Mouse (Mus musculus): Measurements from ENCODE around the gene Gm5475.
A peak's percentile ranks its signal among the peaks of the same experiment; 100 is the strongest.
"Not testable (repeated sequence)": the region's sequence is repeated elsewhere in the genome, so short reads cannot be mapped to it uniquely, and the experiment has no call there.

Gene Gm5475

GRCm38 (mm10) chr15:100421758-100422197 lies at the start of gene Gm5475:
Gene Gm5475 (plus strand): TSS chr15:100422147.
- not testable (repeated sequence) for DNase-seq

GRCm38 (mm10) chr15:100375066-100375465 lies 46.9 kb upstream of the Gm5475 start:
- DNase-seq, result peak; percentile 20 to 39

DNA sequence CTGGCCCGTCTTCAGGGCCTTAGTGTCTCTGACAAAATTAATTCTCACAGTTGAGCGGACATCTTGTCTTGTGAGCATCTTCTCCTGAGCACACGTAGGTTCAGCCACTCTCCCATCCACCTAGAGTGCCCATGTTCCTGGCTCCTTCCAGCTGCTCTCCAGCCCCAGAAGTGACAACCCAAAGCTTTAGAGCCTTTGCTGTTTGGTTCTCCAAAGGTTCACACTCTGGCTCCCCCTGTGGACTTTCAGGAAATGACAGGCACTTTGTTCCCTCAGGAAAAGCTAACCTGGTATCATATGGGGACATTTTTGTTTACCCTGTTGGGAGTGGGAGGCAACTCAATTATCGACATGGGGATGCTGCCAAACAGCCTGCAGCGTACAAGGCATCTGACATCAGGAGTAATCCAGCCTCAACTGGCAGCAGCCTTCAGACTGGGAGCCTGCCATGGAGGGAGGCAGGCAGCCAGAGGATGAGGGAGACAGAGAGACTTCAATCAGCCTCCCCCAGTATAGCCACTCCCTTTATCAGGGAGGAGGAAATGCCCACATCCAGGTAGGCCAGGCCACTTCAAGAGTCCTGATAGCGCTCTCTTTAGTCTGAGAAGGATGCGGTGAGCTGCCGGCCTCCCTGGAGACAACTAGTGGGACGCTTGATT lies 44.0 kb upstream of the Gm5475 start:
- DNase-seq, result not testable (repeated sequence)

GRCm38 (mm10) chr15:100379658-100380057 lies 42.3 kb upstream of the Gm5475 start:
- DNase-seq, result no peak

GRCm38 (mm10) chr15:100380104-100380503 lies 41.8 kb upstream of the Gm5475 start:
- DNase-seq, result no peak

DNA sequence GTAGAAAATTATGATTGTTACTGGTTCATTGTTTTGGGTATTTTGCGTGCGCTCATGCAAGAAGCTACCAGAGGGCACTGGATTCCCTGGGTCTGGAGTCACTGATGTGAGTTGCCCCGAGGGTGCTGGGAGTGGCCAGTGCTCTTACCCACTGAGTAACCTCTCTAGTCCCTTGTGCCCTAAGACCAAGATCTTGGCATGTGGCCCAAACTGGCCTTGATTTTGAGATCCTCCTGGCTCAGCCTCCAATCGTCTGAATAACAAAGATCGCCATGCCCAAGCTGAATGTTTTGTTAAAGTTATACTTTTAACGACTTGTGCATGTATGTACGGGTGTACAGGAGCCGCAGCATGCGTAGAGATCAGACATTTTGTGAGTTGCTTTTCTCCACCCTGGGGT lies 36.2 kb upstream of the Gm5475 start:
- no peak for DNase-seq

DNA sequence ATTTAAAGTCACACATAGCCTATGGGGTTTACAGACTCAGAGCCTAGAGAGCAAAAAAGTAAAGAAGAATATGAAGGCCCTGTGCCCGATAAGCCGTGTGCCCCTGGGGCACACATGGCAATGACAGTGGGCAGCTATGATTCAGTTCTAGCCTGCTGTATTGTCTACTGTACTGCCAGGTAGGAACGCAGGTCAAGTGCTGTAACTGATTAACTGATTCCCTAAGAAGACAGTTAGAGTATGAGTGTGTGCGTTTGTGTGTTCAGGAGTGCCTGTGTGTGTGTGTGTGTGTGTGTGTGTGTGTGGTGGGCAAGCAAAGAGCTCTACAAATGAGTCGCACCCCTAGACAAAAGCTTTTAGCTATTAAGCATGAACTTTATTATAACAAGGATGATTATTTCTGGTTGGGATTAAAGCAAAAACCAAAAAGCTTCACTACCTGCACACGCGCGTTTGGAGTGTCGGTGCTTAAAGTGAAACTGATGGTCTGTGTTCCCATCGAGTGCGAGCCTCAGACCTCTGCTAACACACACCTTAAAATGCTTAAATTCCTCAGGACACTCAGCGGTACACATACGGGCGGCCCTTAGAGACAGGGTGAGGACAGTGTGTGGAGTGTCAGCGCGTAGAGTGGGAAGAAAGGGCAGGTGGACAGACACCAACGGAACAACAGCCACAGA lies 34.3 kb upstream of the Gm5475 start:
- DNase-seq, result no peak

DNA sequence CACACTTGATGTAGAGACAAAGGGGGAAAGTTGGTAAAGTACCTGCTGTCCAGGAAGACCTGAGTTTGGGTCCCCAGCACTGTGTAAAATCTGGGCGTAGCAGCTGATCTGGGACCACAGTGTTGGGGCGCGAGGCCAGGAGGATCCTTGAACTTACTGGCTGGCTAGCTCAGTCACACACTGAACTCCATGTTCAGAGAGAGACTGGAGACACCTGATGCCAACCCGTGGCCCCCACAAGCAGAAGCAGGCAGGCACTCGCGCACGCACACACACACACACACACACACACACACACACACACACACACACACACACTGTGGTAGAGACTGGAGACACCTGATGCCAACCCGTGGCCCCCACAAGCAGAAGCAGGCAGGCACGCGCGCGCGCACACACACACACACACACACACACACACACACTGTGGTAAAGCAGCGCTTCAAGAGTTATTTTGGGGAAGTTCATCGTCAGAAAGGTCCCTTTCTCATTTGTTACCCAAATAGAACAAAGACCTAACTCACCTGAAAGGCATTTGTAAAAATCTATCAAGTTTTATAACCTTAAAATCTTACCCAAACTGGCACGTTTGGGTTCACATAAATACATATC lies 33.6 kb upstream of the Gm5475 start:
- DNase-seq, result peak; percentile 11 to 39

- no peak for DNase-seq
Observed at GRCm38 (mm10) chr15:100388886-100389285, 33.1 kb upstream of the Gm5475 start.

GRCm38 (mm10) chr15:100391066-100391465 lies 30.9 kb upstream of the Gm5475 start:
- no peak for DNase-seq

DNA sequence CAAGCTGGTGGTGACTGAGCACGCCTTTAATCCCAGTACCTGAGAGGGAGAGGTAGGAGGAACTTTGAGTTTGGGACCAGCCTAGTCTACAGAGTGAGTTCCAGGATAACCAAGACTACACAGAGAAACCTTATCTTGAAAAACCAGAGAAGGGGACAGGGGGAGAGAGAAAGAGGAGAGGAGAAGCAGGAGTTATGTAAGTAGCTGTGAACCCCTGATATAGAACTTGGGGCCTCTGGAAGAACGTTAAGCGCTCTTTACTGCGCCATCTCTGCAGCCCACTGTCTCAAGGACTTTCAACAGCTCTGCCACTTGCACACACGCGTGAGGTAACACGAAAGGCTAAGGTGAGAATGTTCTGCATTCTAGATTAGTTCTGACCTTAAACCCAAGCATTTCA lies 30.3 kb upstream of the Gm5475 start:
- DNase-seq, result no peak

GRCm38 (mm10) chr15:100393016-100393415 lies 28.9 kb upstream of the Gm5475 start:
- DNase-seq, result no peak

DNA sequence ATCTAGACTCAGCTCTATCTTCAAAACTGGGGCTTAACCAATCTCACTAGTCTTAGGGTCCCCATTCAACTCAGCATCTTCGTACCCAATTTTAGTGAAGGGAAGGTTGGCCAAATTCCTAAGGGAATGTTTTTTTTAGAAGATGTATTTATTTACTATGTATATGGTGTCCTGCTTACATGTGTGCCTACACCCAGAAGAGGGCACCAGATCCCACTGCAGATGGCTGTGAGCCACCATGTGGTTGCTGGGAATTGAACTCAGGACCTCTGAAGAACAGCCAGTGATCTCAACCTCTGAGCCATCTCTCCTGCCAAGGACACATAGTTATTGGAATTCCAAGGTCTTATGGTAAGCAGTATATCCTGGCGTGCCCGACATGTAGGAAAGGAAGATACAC lies 26.4 kb upstream of the Gm5475 start:
- DNase-seq, result no peak

DNA sequence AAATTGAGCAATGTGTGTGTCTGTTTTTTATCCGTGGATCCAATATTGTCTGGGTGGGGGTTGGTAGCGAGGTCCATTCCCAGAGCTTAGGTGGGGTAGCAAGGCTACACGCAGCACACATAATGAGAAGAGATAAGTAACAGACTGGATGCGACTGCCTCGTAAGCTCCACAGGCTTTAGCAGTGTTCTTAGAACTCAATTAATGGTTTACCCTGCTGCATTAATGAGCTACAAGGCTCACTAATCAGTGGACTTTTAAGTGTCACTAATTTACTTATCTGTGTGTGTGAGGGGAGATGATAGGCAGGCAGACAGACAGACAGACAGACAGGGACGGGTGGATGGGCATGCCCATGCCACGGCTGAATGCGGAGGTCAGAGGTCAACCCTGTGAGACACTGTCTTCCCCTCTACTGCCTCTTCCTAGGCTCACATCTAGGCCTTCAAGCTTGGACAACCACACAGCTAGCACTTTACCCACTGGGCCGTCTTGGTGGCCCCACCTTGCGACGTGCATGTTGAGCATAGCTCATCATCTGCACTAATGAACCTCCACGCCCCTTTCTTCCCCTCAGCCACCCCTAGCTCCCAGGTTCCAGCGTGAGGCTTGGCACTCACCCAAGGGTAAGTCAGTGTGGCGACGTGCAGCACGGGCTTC lies 21.2 kb upstream of the Gm5475 start:
- no peak for DNase-seq

- no peak for DNase-seq
Observed at GRCm38 (mm10) chr15:100401811-100402210, 20.1 kb upstream of the Gm5475 start.

- DNase-seq, result no peak
Observed at GRCm38 (mm10) chr15:100402347-100402746, 19.6 kb upstream of the Gm5475 start.

DNA sequence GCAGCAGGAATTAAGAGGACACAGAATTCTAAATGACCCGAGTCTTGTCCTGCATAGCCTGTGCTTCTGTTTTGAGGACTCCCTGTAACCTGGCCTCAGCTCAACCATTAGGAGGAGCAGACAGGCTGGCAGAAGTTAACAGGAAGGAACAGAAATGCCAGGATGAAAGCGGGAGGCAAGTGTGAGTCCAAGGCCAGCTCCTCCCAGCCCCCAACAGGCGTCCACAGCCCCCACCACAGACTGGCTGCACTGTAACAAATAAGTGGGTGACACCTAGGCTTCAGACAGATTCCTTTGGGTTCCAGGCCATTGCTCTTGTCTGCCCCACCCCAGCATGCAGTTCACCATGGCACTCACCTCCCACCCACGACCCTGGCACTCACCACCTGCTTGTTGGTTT lies 19.1 kb upstream of the Gm5475 start:
- no peak for DNase-seq

GRCm38 (mm10) chr15:100403318-100404000 lies 18.5 kb upstream of the Gm5475 start:
- no peak for DNase-seq

- DNase-seq, result no peak
Observed at GRCm38 (mm10) chr15:100406088-100406487, 15.9 kb upstream of the Gm5475 start.

DNA sequence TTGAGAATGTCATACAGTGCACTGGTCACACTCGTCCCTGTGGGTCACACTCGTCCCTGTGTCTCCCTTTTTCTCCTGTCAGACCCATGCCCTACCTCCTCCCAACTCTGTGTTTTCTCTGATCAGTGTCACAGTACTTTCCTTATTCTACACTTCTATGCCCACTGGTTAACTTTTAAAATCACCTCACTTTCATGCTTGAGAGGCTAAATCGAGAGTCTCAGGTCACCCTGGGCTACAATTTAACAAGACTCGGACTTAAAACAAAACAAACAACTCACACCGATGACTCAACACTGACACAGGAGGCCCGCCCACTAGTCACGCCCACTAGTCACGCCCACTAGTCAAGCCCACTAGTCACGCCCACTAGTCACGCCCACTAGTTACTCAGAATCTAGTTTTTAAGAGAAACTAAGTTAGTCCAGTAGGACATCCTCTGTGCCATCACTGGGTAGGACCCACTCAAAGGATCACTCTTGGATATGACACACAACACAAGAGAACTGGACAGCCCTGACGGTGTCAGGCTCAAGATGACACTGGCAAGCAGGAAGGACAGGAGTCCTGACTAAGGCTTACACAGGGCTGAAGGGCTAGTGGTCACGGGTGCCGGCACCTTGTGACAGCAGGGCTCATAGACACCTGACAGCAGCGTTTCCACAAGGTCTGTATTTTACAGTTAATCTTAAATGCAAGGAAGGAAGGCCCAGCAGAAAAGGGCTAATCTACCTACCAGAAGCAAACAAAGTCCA lies 10.9 kb upstream of the Gm5475 start:
- no peak for DNase-seq

- DNase-seq, result no peak
Observed at GRCm38 (mm10) chr15:100411731-100412130, 10.2 kb upstream of the Gm5475 start.

- no peak for DNase-seq
Observed at GRCm38 (mm10) chr15:100413306-100413705, 8.6 kb upstream of the Gm5475 start.
